Mouse (Mus musculus) v-Abl transformed pro-B cells (cell line): Measurements from ENCODE around the gene Kcnj1.

ENCODE experiments used
- in situ Hi-C, 2 experiments: fragments of 400-800 bp; cut with MboI; formaldehyde crosslinking; loops; one replicate each; pipeline ENCODE4 v1.15.1; 2025; ENCODE audit not compliant: unreplicated experiment in 2 of 2

Kcnj1 gene

GRCm38 (mm10) chr9:32392716-32393115 lies 20.4 kb downstream of the Kcnj1 start:
- in situ Hi-C loops, result no loop called here

- in situ Hi-C loops, result no loop called here
These were observed 22.5 kb downstream of the Kcnj1 start for GRCm38 (mm10) chr9:32394761-32395161.

- in situ Hi-C loops, result loop anchor here in 1 of 2 experiments (10.0 kb wide), 1 partner anchor 845 kb away; no protein-coding TSS in a partner anchor
These were observed 27.9 kb downstream of the Kcnj1 start for GRCm38 (mm10) chr9:32400212-32400611.

- in situ Hi-C loops, result loop anchor here in 1 of 2 experiments (10.0 kb wide), 1 partner anchor 844 kb away; no protein-coding TSS in a partner anchor
These were observed 28.4 kb downstream of the Kcnj1 start for GRCm38 (mm10) chr9:32400662-32401161.

- in situ Hi-C loops, result loop anchor here (5.0 to 10.0 kb wide), 8 partner anchors 42 to 842 kb away; no protein-coding TSS in a partner anchor
These were observed 33.1 kb downstream of the Kcnj1 start for GRCm38 (mm10) chr9:32405191-32405925.

GRCm38 (mm10) chr9:32408730-32409059 lies 36.4 kb downstream of the Kcnj1 start:
- in situ Hi-C loops, result loop anchor here (5.0 to 10.0 kb wide), 8 partner anchors 39 to 839 kb away; no protein-coding TSS in a partner anchor

GRCm38 (mm10) chr9:32409060-32409961 lies 37.0 kb downstream of the Kcnj1 start:
- in situ Hi-C loops, result loop anchor here (5.0 to 10.0 kb wide), 8 partner anchors 38 to 838 kb away; no protein-coding TSS in a partner anchor

GRCm38 (mm10) chr9:32410671-32411070 lies 38.4 kb downstream of the Kcnj1 start:
- in situ Hi-C loops, result no loop called here

- in situ Hi-C loops, result no loop called here
These were observed 39.2 kb downstream of the Kcnj1 start for GRCm38 (mm10) chr9:32411507-32411906.

- in situ Hi-C loops, result no loop called here
These were observed 40.7 kb downstream of the Kcnj1 start for GRCm38 (mm10) chr9:32412836-32413580.

- in situ Hi-C loops, result no loop called here
These were observed 42.7 kb downstream of the Kcnj1 start for GRCm38 (mm10) chr9:32414956-32415355.

GRCm38 (mm10) chr9:32415952-32416351 lies 43.7 kb downstream of the Kcnj1 start:
- in situ Hi-C loops, result no loop called here

- in situ Hi-C loops, result no loop called here
These were observed 45.3 kb downstream of the Kcnj1 start for GRCm38 (mm10) chr9:32417466-32418116.

GRCm38 (mm10) chr9:32420711-32421110 lies 48.4 kb downstream of the Kcnj1 start:
- in situ Hi-C loops, result no loop called here

GRCm38 (mm10) chr9:32425321-32425720 lies 53.0 kb downstream of the Kcnj1 start:
- in situ Hi-C loops, result no loop called here

- in situ Hi-C loops, result no loop called here
These were observed 58.8 kb downstream of the Kcnj1 start for GRCm38 (mm10) chr9:32431061-32431460.

GRCm38 (mm10) chr9:32434241-32435213 lies 62.2 kb downstream of the Kcnj1 start:
- in situ Hi-C loops, result no loop called here

GRCm38 (mm10) chr9:32443115-32443514 lies 70.8 kb downstream of the Kcnj1 start:
- in situ Hi-C loops, result no loop called here

GRCm38 (mm10) chr9:32443817-32444216 lies 71.5 kb downstream of the Kcnj1 start:
- in situ Hi-C loops, result no loop called here
